Mouse (Mus musculus) liver, adult 2 months (tissue): ENCODE measurements around the gene Morn4. TPM values are rescaled to one million over a fixed set of nuclear protein-coding genes. Genes with fewer than 3 reads are reported as not detected.
"Not testable (repeated sequence)": the region's sequence is repeated elsewhere in the genome, so short reads cannot be mapped to it uniquely, and the experiment has no call there.

Source experiments
- DNase-seq: peaks from one replicate; pipeline ENCODE4 v3.0.0-alpha.2; 2011; ENCODE audit warnings: low read depth, low spot score; ENCODE audit errors: extremely low read depth
- H3K27ac ChIP-seq: fragments of 200-500 bp; replicated peaks from 2 replicates; pipeline ENCODE4 v1.5.1; 2012; ENCODE audit warnings: low read depth, mild to moderate bottlenecking, control low read depth, inconsistent platforms, low read length; ENCODE audit not compliant: insufficient read depth
- H3K27me3 ChIP-seq: fragments of 200-500 bp; 2 replicates; pipeline ENCODE4 v1.6.1; 2012; ENCODE audit warnings: mild to moderate bottlenecking, moderate library complexity, low read length, inconsistent platforms; ENCODE audit not compliant: control insufficient read depth, insufficient read depth
- H3K36me3 ChIP-seq: fragments of 200-500 bp; 2 replicates; pipeline ENCODE4 v1.6.1; 2012; ENCODE audit warnings: low read length, inconsistent platforms; ENCODE audit not compliant: control insufficient read depth, insufficient read depth
- H3K4me1 ChIP-seq: fragments of 200-500 bp; 2 replicates; pipeline ENCODE4 v1.6.1; 2011; ENCODE audit warnings: low read length; ENCODE audit not compliant: control insufficient read depth, insufficient read depth
- H3K4me3 ChIP-seq: fragments of 200-500 bp; 2 replicates; pipeline ENCODE4 v1.5.1; 2011; ENCODE audit warnings: low read depth, mild to moderate bottlenecking, control low read depth, low read length, moderate library complexity; ENCODE audit not compliant: insufficient read depth
- H3K79me2 ChIP-seq: fragments of 200-500 bp; 2 replicates; pipeline ENCODE4 v1.6.1; 2012; ENCODE audit warnings: inconsistent platforms, mild to moderate bottlenecking, low read length, moderate library complexity; ENCODE audit not compliant: control insufficient read depth, insufficient read depth
- H3K9ac ChIP-seq: fragments of 200-500 bp; 2 replicates; pipeline ENCODE4 v1.6.1; 2012; ENCODE audit warnings: low read depth, mild to moderate bottlenecking, control low read depth, inconsistent platforms, low read length
- CTCF ChIP-seq: fragments of 200-500 bp; IDR thresholded peaks from 2 replicates; pipeline ENCODE4 v1.5.1; 2011; ENCODE audit warnings: low read depth, low read length, control low read depth
- POLR2A ChIP-seq: fragments of 200-500 bp; IDR thresholded peaks from 2 replicates; pipeline ENCODE4 v1.6.1; 2011; ENCODE audit warnings: low read length, control low read depth; ENCODE audit not compliant: insufficient read depth; ENCODE audit errors: extremely low read depth
- WGBS: fragments of 180-500 bp; shearing (Covaris S2); methylation state at CpG from one replicate; pipeline ENCODE4 v1.1.7; 2018; 5-methylcytosine and 5-hydroxymethylcytosine counted together
- polyA plus RNA-seq: library from polyadenylated mRNA; depleted of rRNA; stranded (reverse); fragments of >200 nt; gene quantifications from 2 replicates; pipeline ENCODE4 v1.2.3, GENCODE M21; 2012
- total RNA-seq: library from RNA; depleted of rRNA; stranded (reverse); fragments of >200 nt; gene quantifications from 2 replicates; pipeline ENCODE4 v1.2.3, GENCODE M21; 2014

The Morn4 gene
- total and polyA plus RNA-seq, 2 experiments = 0.09 to 0.44 TPM

DNA sequence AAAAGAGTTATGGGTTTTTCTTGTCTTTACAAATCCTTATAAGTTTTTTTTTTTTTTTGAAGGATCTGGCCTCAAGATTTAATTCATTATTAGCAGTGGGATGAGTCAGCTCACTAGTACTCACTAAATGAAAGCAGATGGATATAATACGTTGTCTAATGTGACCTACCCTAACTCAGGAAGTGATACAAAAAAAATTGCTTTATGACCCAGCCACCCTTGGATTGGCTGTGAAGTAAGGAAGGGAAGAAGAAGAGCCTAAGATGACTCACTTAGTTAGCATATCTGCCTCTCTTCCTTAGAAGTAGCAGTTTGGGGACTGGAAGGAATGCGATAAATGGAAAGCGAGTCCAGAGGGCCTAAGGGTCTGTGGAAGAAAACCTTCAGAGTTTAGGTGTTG, 13.2 kb upstream of the Morn4 start:
- H3K27me3 ChIP-seq = no peaks in the 10 kb centered on the region
- 62% methylated on average over 3 of the region's 3 CpGs for WGBS
- TF ChIP-seq POLR2A (no peak), CTCF (no peak)

DNA sequence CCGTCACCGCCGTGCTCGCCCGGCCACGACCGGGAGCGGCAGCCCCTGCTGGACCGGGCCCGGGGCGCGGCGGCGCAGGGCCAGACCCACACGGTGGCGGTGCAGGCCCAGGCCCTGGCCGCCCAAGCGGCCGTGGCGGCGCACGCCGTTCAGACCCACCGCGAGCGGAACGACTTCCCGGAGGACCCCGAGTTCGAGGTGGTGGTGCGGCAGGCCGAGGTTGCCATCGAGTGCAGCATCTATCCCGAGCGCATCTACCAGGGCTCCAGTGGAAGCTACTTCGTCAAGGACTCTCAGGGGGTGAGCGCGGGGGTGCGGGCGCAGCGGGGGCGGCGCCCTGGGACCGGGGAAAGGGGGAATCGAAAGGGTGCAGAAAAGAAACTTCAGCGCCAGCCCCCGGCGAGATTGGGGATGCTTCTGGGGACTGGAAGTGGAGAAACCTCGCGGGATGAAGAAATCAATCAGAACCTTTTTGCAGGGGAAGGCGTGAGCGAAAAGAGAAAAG, 4.5 kb upstream of the Morn4 start:
- Histone ChIP-seq H3K4me1 (peaks cover 9% of the 10 kb centered on the region), H3K27ac (peak overlapping the region; percentile 68), H3K9ac (peak overlapping the region; percentile 90), H3K4me3 (peak overlapping the region; percentile 79), H3K27me3 (peaks cover 5% of the 10 kb centered on the region), H3K36me3 (peaks cover 7% of the 10 kb centered on the region), H3K79me2 (peaks cover 30% of the 10 kb centered on the region)
- peak; percentile 39 for DNase-seq
- WGBS = under 1% methylated on average over 52 of the region's 52 CpGs
- TF ChIP-seq POLR2A (no peak), CTCF (no peak)

More for the DNA sequence above, 13.2 kb upstream of the Morn4 start:
- peaks cover 17% of the 10 kb centered on the region for H3K79me2 ChIP-seq
- H3K36me3 ChIP-seq = peaks cover 19% of the 10 kb centered on the region
- no peak for DNase-seq
- H3K27ac ChIP-seq = no peak overlapping the region
- H3K4me1 ChIP-seq = peaks cover 10% of the 10 kb centered on the region; the same call in 1 of the 2 replicates
- H3K4me3 ChIP-seq = no peak overlapping the region
- H3K9ac ChIP-seq = no peak overlapping the region

- peaks cover 30% of the 10 kb centered on the region for H3K79me2 ChIP-seq
- WGBS = under 1% methylated on average over 55 of the region's 55 CpGs
- peak within 1 kb of the TSS; percentile 77 for H3K27ac ChIP-seq
- H3K36me3 ChIP-seq = peaks cover 4% of the 10 kb centered on the region; the same call in 1 of the 2 replicates
- H3K4me1 ChIP-seq = peaks cover 9% of the 10 kb centered on the region
- H3K4me3 ChIP-seq = peak within 1 kb of the TSS; percentile 79
- peak; percentile 99 for DNase-seq
- TF ChIP-seq CTCF = no peak
- peak; percentile 92 for TF ChIP-seq POLR2A
- H3K27me3 ChIP-seq = peaks cover 7% of the 10 kb centered on the region
- H3K9ac ChIP-seq = peak within 1 kb of the TSS; percentile 90
Measured at GRCm38 (mm10) chr19:42089748-42090595, 3.8 kb upstream of the Morn4 start, which contains the start of gene Pi4k2a. Gene Pi4k2a, plus strand, starts transcription at chr19:42090470.

GRCm38 (mm10) chr19:42089103-42089747, 3.1 kb upstream of the Morn4 start:
- Histone ChIP-seq H3K27me3 (peaks cover 7% of the 10 kb centered on the region), H3K79me2 (peaks cover 27% of the 10 kb centered on the region; the same call in 1 of the 2 replicates), H3K36me3 (peaks cover 4% of the 10 kb centered on the region; the same call in 1 of the 2 replicates), H3K4me3 (no peak overlapping the region), H3K27ac (peak overlapping the region; percentile 77), H3K9ac (0 out of 2 replicates have a peak overlapping the region, but pooled peaks have one; percentile 31), H3K4me1 (peaks cover 9% of the 10 kb centered on the region)
- TF ChIP-seq POLR2A = no peak
- TF ChIP-seq CTCF = no peak
- peak; percentile 88 for DNase-seq
- 22% methylated on average over 14 of the region's 14 CpGs for WGBS

DNA sequence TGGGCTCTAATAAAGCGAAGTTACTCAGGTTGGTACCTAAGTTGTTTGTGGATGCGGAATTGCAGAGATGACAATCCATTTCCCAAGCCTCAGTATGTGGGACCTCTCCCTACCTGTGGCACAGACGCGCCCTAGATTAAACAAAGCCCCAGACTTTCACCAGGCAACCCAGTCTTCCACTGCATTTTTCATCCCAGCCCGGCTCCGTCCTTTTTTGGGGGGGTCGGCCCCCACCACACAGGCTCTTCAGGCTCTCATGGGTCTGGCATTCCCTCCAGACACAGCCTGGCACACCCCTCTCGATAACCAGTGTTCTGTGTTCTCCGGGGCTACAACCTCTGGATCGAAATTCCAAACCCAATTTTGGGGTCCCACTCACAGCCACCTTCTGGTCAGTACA, 467 bp downstream of the Morn4 start:
- H3K36me3 ChIP-seq = no peaks in the 10 kb centered on the region
- H3K4me3 ChIP-seq = peak overlapping the region; percentile 46
- no peak overlapping the region for H3K9ac ChIP-seq
- H3K4me1 ChIP-seq = peaks cover 3% of the 10 kb centered on the region; the same call in 1 of the 2 replicates
- H3K27ac ChIP-seq = no peak overlapping the region
- 20% methylated on average over 10 of the region's 10 CpGs for WGBS
- DNase-seq = no peak
- TF ChIP-seq CTCF = no peak
- no peak for TF ChIP-seq POLR2A
- H3K27me3 ChIP-seq = peaks cover 7% of the 10 kb centered on the region
- H3K79me2 ChIP-seq = 0 out of 2 replicates have a peak, but pooled peaks cover 3% of the 10 kb centered on the region

GRCm38 (mm10) chr19:42081613-42082012, 4.5 kb downstream of the Morn4 start:
- H3K27me3 ChIP-seq, DNase-seq, H3K4me1 ChIP-seq, H3K9ac ChIP-seq, H3K36me3 ChIP-seq, H3K79me2 ChIP-seq, H3K4me3 ChIP-seq, H3K27ac ChIP-seq: not testable (repeated sequence)
- WGBS = 89% methylated on average over 5 of the region's 5 CpGs
